Mouse (Mus musculus) midbrain, embryonic 10.5 days (tissue): ENCODE data around the gene Xpo1. TPM values are rescaled to one million over a fixed set of nuclear protein-coding genes. Genes with fewer than 3 reads are reported as not detected.
A peak's percentile ranks its signal among the peaks of the same experiment; 100 is the strongest.

Source experiments
- DNase-seq: peaks from one replicate; pipeline ENCODE4 v3.0.0-alpha.2; 2017; ENCODE audit warnings: low spot score
- H3K27ac ChIP-seq: fragments of 300-500 bp; sonication (generic); replicated peaks from 2 replicates; pipeline ENCODE4 v1.5.1; 2016; ENCODE audit warnings: mild to moderate bottlenecking
- H3K27me3 ChIP-seq: fragments of 300-500 bp; sonication (generic); 2 replicates; pipeline ENCODE4 v1.6.1; 2016; ENCODE audit warnings: low read depth, mild to moderate bottlenecking; ENCODE audit not compliant: poor library complexity, severe bottlenecking
- H3K36me3 ChIP-seq: fragments of 300-500 bp; sonication (generic); 2 replicates; pipeline ENCODE4 v1.6.1; 2016; ENCODE audit warnings: mild to moderate bottlenecking, moderate library complexity
- H3K4me1 ChIP-seq: fragments of 300-500 bp; sonication (generic); 2 replicates; pipeline ENCODE4 v1.6.1; 2016
- H3K4me3 ChIP-seq: fragments of 300-500 bp; sonication (generic); 2 replicates; pipeline ENCODE4 v1.5.1; 2016; ENCODE audit warnings: mild to moderate bottlenecking, moderate library complexity
- H3K9me3 ChIP-seq: fragments of 300-500 bp; sonication (generic); replicated peaks from 2 replicates; pipeline ENCODE4 v1.6.1; 2016; ENCODE audit warnings: mild to moderate bottlenecking
- WGBS: fragments of 180-500 bp; shearing (Covaris S2); methylation state at CpG from one replicate; pipeline ENCODE4 v1.1.7; 2016; 5-methylcytosine and 5-hydroxymethylcytosine counted together
- polyA plus RNA-seq: library from polyadenylated mRNA; unstranded; fragments of >200 nt; fragmentation: Nextera tagmentation; extraction: Ambion mirVana; gene quantifications from 2 replicates; pipeline ENCODE4 v1.2.1, GENCODE M21; 2016

The Xpo1 gene
- polyA plus RNA-seq = 128 and 131 TPM in 2 replicates

- Histone ChIP-seq H3K27ac (peak within 1 kb of the TSS; percentile 100), H3K36me3 (peaks cover 17% of the 10 kb centered on the region), H3K9me3 (no peaks in the 10 kb centered on the region), H3K27me3 (no peaks in the 10 kb centered on the region), H3K4me3 (peak within 1 kb of the TSS; percentile 97), H3K4me1 (peaks cover 33% of the 10 kb centered on the region)
- WGBS = under 1% methylated on average over 58 of the region's 60 CpGs
- DNase-seq = peak; percentile 100
Observed at GRCm38 (mm10) chr11:23255427-23256193, at the start of gene Xpo1. Xpo1 (plus strand) TSS chr11:23256041.

- WGBS = 89% methylated on average over 7 of the region's 7 CpGs
- Histone ChIP-seq H3K27me3 (no peaks in the 10 kb centered on the region), H3K27ac (no peak overlapping the region), H3K9me3 (no peaks in the 10 kb centered on the region), H3K36me3 (no peaks in the 10 kb centered on the region), H3K4me3 (no peak overlapping the region), H3K4me1 (peaks cover 12% of the 10 kb centered on the region)
- no peak for DNase-seq
Observed at GRCm38 (mm10) chr11:23209717-23210116, 46.1 kb upstream of the Xpo1 start.

GRCm38 (mm10) chr11:23210590-23211510 is 45.0 kb upstream of the Xpo1 start:
- H3K9me3 ChIP-seq = no peaks in the 10 kb centered on the region
- WGBS = 11% methylated on average over 16 of the region's 16 CpGs
- H3K4me1 ChIP-seq = peaks cover 12% of the 10 kb centered on the region
- H3K36me3 ChIP-seq = no peaks in the 10 kb centered on the region
- peak; percentile 85 for DNase-seq
- H3K27ac ChIP-seq = peak overlapping the region; percentile 91
- H3K4me3 ChIP-seq = peak overlapping the region; percentile 39
- no peaks in the 10 kb centered on the region for H3K27me3 ChIP-seq

GRCm38 (mm10) chr11:23217430-23217829 is 38.4 kb upstream of the Xpo1 start:
- no peaks in the 10 kb centered on the region for H3K36me3 ChIP-seq
- no peaks in the 10 kb centered on the region; the same call in 1 of the 2 replicates for H3K4me1 ChIP-seq
- H3K4me3 ChIP-seq = no peak overlapping the region
- no peak for DNase-seq
- H3K27me3 ChIP-seq = no peaks in the 10 kb centered on the region
- 93% methylated on average over 9 of the region's 9 CpGs for WGBS
- peaks cover 4% of the 10 kb centered on the region; the same call in 1 of the 2 replicates for H3K9me3 ChIP-seq
- no peak overlapping the region for H3K27ac ChIP-seq

GRCm38 (mm10) chr11:23236015-23236414 is 19.8 kb upstream of the Xpo1 start:
- H3K4me1 ChIP-seq = peaks cover 5% of the 10 kb centered on the region; the same call in 1 of the 2 replicates
- no peaks in the 10 kb centered on the region for H3K9me3 ChIP-seq
- no peak overlapping the region for H3K4me3 ChIP-seq
- H3K27me3 ChIP-seq = no peaks in the 10 kb centered on the region
- no peak for DNase-seq
- no peak overlapping the region for H3K27ac ChIP-seq
- H3K36me3 ChIP-seq = no peaks in the 10 kb centered on the region
- WGBS = 91% methylated on average over 4 of the region's 4 CpGs

GRCm38 (mm10) chr11:23253931-23254330 is 1.9 kb upstream of the Xpo1 start:
- DNase-seq = no peak

GRCm38 (mm10) chr11:23254548-23254947 is 1.3 kb upstream of the Xpo1 start:
- DNase-seq = no peak
- Histone ChIP-seq H3K27me3 (no peaks in the 10 kb centered on the region), H3K4me1 (peaks cover 26% of the 10 kb centered on the region), H3K27ac (peak overlapping the region; percentile 100), H3K4me3 (peak overlapping the region; percentile 97), H3K9me3 (no peaks in the 10 kb centered on the region), H3K36me3 (peaks cover 10% of the 10 kb centered on the region)
- 87% methylated on average over 4 of the region's 4 CpGs for WGBS

More at GRCm38 (mm10) chr11:23253931-23254330, 1.9 kb upstream of the Xpo1 start:
- WGBS = 95% methylated on average over 4 of the region's 4 CpGs
- no peak overlapping the region for H3K4me3 ChIP-seq
- no peak overlapping the region for H3K27ac ChIP-seq
- peaks cover 3% of the 10 kb centered on the region for H3K36me3 ChIP-seq
- peaks cover 20% of the 10 kb centered on the region for H3K4me1 ChIP-seq
- H3K27me3 ChIP-seq = no peaks in the 10 kb centered on the region
- no peaks in the 10 kb centered on the region for H3K9me3 ChIP-seq

- WGBS = 1% methylated on average over 23 of the region's 24 CpGs
- no peaks in the 10 kb centered on the region for H3K9me3 ChIP-seq
- peak overlapping the region; percentile 100 for H3K27ac ChIP-seq
- peak overlapping the region; percentile 97 for H3K4me3 ChIP-seq
- DNase-seq = no peak
- no peaks in the 10 kb centered on the region for H3K27me3 ChIP-seq
- peaks cover 12% of the 10 kb centered on the region for H3K36me3 ChIP-seq
- peaks cover 27% of the 10 kb centered on the region for H3K4me1 ChIP-seq
Observed at GRCm38 (mm10) chr11:23255053-23255426, 801 bp upstream of the Xpo1 start.

- peak overlapping the region; percentile 100 for H3K27ac ChIP-seq
- no peak for DNase-seq
- H3K4me3 ChIP-seq = peak overlapping the region; percentile 97
- under 1% methylated on average over 50 of the region's 51 CpGs for WGBS
- H3K9me3 ChIP-seq = no peaks in the 10 kb centered on the region
- no peaks in the 10 kb centered on the region for H3K27me3 ChIP-seq
- H3K4me1 ChIP-seq = peaks cover 35% of the 10 kb centered on the region
- H3K36me3 ChIP-seq = peaks cover 24% of the 10 kb centered on the region
Observed at GRCm38 (mm10) chr11:23256194-23256802, 457 bp downstream of the Xpo1 start.

- under 1% methylated on average over 48 of the region's 48 CpGs for WGBS
- peaks cover 32% of the 10 kb centered on the region for H3K36me3 ChIP-seq
- H3K9me3 ChIP-seq = no peaks in the 10 kb centered on the region
- no peaks in the 10 kb centered on the region for H3K27me3 ChIP-seq
- peaks cover 35% of the 10 kb centered on the region for H3K4me1 ChIP-seq
- H3K27ac ChIP-seq = peak overlapping the region; percentile 100
- peak overlapping the region; percentile 97 for H3K4me3 ChIP-seq
- peak; percentile 70 for DNase-seq
Observed at GRCm38 (mm10) chr11:23256803-23257704, 1.2 kb downstream of the Xpo1 start.

- Histone ChIP-seq H3K27ac (no peak overlapping the region), H3K36me3 (peaks cover 52% of the 10 kb centered on the region), H3K27me3 (no peaks in the 10 kb centered on the region), H3K9me3 (no peaks in the 10 kb centered on the region), H3K4me3 (peak overlapping the region; percentile 97), H3K4me1 (peaks cover 35% of the 10 kb centered on the region)
- no peak for DNase-seq
- WGBS = 96% methylated on average over 4 of the region's 4 CpGs
Observed at GRCm38 (mm10) chr11:23259073-23259472, 3.2 kb downstream of the Xpo1 start.
